Mouse (Mus musculus): ENCODE measurements at regions not wholly inside any gene's neighbourhood (a gene's known extent, or its start where the extent isn't known, plus 50 kb on each side); places are given as distances from the start of the nearest gene placed in this dataset.

DNA sequence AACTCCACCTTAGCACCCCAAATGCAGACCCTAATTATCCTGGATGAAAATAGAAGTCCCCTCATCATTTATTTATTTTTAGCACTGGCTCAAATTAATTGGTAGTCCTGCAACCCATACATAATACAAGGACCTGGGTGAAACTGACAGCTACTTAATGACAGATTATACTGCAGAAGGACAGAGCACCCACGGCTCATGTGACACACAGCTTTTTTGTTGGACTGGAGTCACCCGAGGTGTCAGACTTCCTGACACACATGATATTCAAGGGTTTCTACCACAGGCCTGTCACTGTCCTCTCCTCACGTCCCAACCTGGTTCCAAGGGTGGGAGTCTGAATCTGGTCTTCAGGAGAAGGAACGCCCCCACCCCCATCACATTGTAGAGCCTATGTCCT lies 156.5 kb downstream of the Kit start:
- no peak for TF ChIP-seq MAX (IDR thresholded peaks at IDR 0.05; ENCODE audit: low read length)
- TF ChIP-seq NELFE (IDR thresholded peaks at IDR 0.05; ENCODE audit: low read depth, low read length), result no peak
- no peak for TF ChIP-seq ZKSCAN1 (IDR thresholded peaks at IDR 0.05; ENCODE audit: borderline replicate concordance, low read depth, low read length)
- no peak for TF ChIP-seq JUND (conservative IDR thresholded peaks at IDR 0.05; ENCODE audit: low read depth, low read length)
- no peak for TF ChIP-seq TCF12 (IDR thresholded peaks at IDR 0.05; ENCODE audit: low read depth, low read length)
- no peak for TF ChIP-seq GABPA (IDR thresholded peaks at IDR 0.05; ENCODE audit: insufficient replicate concordance, low read depth, low read length)
- no peak for TF ChIP-seq USF1 (IDR thresholded peaks at IDR 0.05; ENCODE audit: low read depth, low read length)
- no peak for TF ChIP-seq NRF1 (IDR thresholded peaks at IDR 0.05; ENCODE audit: low read depth, low read length)
- TF ChIP-seq RAD21 (IDR thresholded peaks at IDR 0.05; ENCODE audit: low read depth, low read length), result no peak
- no peak for TF ChIP-seq MAZ (IDR thresholded peaks at IDR 0.05; ENCODE audit: low read depth, low read length)
- TF ChIP-seq ZNF384 (IDR thresholded peaks at IDR 0.05; ENCODE audit: low read depth, low read length), result no peak
- no peak for TF ChIP-seq RCOR1 (conservative IDR thresholded peaks at IDR 0.05; ENCODE audit: low read depth, low read length)
- TF ChIP-seq MAFK (IDR thresholded peaks at IDR 0.05; ENCODE audit: insufficient replicate concordance, low read length), result no peak
- TF ChIP-seq POLR2AphosphoS2 (IDR thresholded peaks at IDR 0.05; ENCODE audit: low read depth, low read length), result no peak
- no peak for TF ChIP-seq PAX5 (IDR thresholded peaks at IDR 0.05; ENCODE audit: low read length)
- no peak for TF ChIP-seq E2F4 (IDR thresholded peaks at IDR 0.05; ENCODE audit: insufficient replicate concordance, low read depth, low read length)
- TF ChIP-seq SMC3 (IDR thresholded peaks at IDR 0.05; ENCODE audit: low read depth, low read length), result no peak
- no peak for TF ChIP-seq ZMIZ1 (IDR thresholded peaks at IDR 0.05; ENCODE audit: low read depth, low read length)
- TF ChIP-seq IRF4 (IDR thresholded peaks at IDR 0.05; ENCODE audit: low read depth, low read length), result no peak
- H3K27ac ChIP-seq (ENCODE audit: insufficient read depth, low read depth), result no peak overlapping the region
- H3K4me1 ChIP-seq (ENCODE audit: control insufficient read depth in 1 of 2, insufficient read depth in 2 of 2), result no peaks in the 10 kb centered on the region
- H3K4me3 ChIP-seq (replicated peaks in 1 of 3; ENCODE audit: low read depth in 2 of 3, low read length in 2 of 3, poor library complexity in 1 of 3), result no peak overlapping the region
- in situ Hi-C loops (cut with MboI; ENCODE audit: low pct_ligation_motif_present, low pct_unique_long_range_greater_than_20kb, low sequenced_read_pairs) (no loop called here), dilution Hi-C loops (cut with MboI; ENCODE audit: extremely low pct_ligation_motif_present, extremely low pct_unique_long_range_greater_than_20kb, low sequenced_read_pairs) (no loop called here)
- H3K9ac ChIP-seq (ENCODE audit: insufficient read depth, low read depth), result no peak overlapping the region
- DNase-seq (ENCODE audit: extremely low read depth), result no peak
- H3K27me3 ChIP-seq (replicated peaks), result no peaks in the 10 kb centered on the region
- H3K79me2 ChIP-seq (replicated peaks; ENCODE audit: control insufficient read depth, extremely low read depth, insufficient read depth, poor library complexity, severe bottlenecking), result no peaks in the 10 kb centered on the region
- peaks cover 16% of the 10 kb centered on the region for H3K9me3 ChIP-seq (replicated peaks; ENCODE audit: low read length)
- no peak overlapping the region for H3K4me2 ChIP-seq (ENCODE audit: insufficient read depth, low read depth, poor library complexity, severe bottlenecking)
- no peaks in the 10 kb centered on the region for H3K36me3 ChIP-seq (replicated peaks in 1 of 2; ENCODE audit: control insufficient read depth in 1 of 2, insufficient read depth in 1 of 2, low read length in 1 of 2)

DNA sequence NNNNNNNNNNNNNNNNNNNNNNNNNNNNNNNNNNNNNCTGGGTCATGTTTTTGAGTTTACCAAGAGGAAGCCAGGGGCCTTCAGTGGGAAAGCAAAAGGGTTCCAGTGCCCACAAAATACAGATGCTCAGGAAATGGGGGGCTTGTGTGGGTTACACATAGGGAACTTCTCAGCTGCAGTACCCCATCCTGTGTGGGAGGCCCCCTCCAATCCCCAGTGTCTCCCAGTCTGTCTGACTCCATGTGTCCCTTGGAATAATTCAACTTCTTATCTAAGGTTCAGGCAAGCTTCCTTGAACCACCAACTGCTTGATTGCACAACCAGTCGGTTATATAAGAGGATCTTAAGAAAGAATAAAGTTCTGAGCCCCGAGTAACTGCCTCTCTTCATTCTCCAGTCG lies 156.0 kb downstream of the Kit start:
- H3K79me2 ChIP-seq (replicated peaks; ENCODE audit: control insufficient read depth, extremely low read depth, insufficient read depth, poor library complexity, severe bottlenecking), result no peaks in the 10 kb centered on the region
- H3K4me3 ChIP-seq (replicated peaks in 1 of 3; ENCODE audit: low read depth in 2 of 3, low read length in 2 of 3, poor library complexity in 1 of 3), result no peak overlapping the region
- in situ Hi-C loops (cut with MboI; ENCODE audit: low pct_ligation_motif_present, low pct_unique_long_range_greater_than_20kb, low sequenced_read_pairs) (no loop called here), dilution Hi-C loops (cut with MboI; ENCODE audit: extremely low pct_ligation_motif_present, extremely low pct_unique_long_range_greater_than_20kb, low sequenced_read_pairs) (no loop called here)
- no peak overlapping the region for H3K4me2 ChIP-seq (ENCODE audit: insufficient read depth, low read depth, poor library complexity, severe bottlenecking)
- H3K27me3 ChIP-seq (replicated peaks), result no peaks in the 10 kb centered on the region
- H3K4me1 ChIP-seq (ENCODE audit: control insufficient read depth in 1 of 2, insufficient read depth in 2 of 2), result no peaks in the 10 kb centered on the region
- H3K36me3 ChIP-seq (replicated peaks in 1 of 2; ENCODE audit: control insufficient read depth in 1 of 2, insufficient read depth in 1 of 2, low read length in 1 of 2), result no peaks in the 10 kb centered on the region
- peaks cover 15% of the 10 kb centered on the region for H3K9me3 ChIP-seq (replicated peaks; ENCODE audit: low read length)
- DNase-seq (ENCODE audit: extremely low read depth), result no peak
- H3K9ac ChIP-seq (ENCODE audit: insufficient read depth, low read depth), result no peak overlapping the region
- no peak overlapping the region for H3K27ac ChIP-seq (ENCODE audit: insufficient read depth, low read depth)
- TF ChIP-seq SIN3A (IDR thresholded peaks at IDR 0.05; ENCODE audit: low read length) (no peak), ZMIZ1 (IDR thresholded peaks at IDR 0.05; ENCODE audit: low read depth, low read length) (no peak), ETS1 (conservative IDR thresholded peaks at IDR 0.05; ENCODE audit: low read depth, low read length) (no peak), PAX5 (IDR thresholded peaks at IDR 0.05; ENCODE audit: low read length) (no peak), ZNF384 (IDR thresholded peaks at IDR 0.05; ENCODE audit: low read depth, low read length) (no peak), MEF2A (IDR thresholded peaks at IDR 0.05; ENCODE audit: borderline replicate concordance, low read depth, low read length) (no peak), USF1 (IDR thresholded peaks at IDR 0.05; ENCODE audit: low read depth, low read length) (no peak), POLR2A (IDR thresholded peaks at IDR 0.05; ENCODE audit: low read depth, low read length) (no peak), KAT2A (IDR thresholded peaks at IDR 0.05; ENCODE audit: insufficient replicate concordance, low read length) (no peak), TBP (conservative IDR thresholded peaks at IDR 0.05; ENCODE audit: low read depth, low read length) (no peak), SMC3 (IDR thresholded peaks at IDR 0.05; ENCODE audit: low read depth, low read length) (no peak), GABPA (IDR thresholded peaks at IDR 0.05; ENCODE audit: insufficient replicate concordance, low read depth, low read length) (no peak), MAZ (IDR thresholded peaks at IDR 0.05; ENCODE audit: low read depth, low read length) (no peak), CTCF (conservative IDR thresholded peaks at IDR 0.05 in 1 of 2, IDR thresholded peaks at IDR 0.05 in 1 of 2; ENCODE audit: low read depth in 2 of 2, low read length in 2 of 2) (no peak), UBTF (IDR thresholded peaks at IDR 0.05; ENCODE audit: low read depth, low read length) (no peak)

All from CH12.LX (cell line).